Mouse (Mus musculus): ENCODE data around the gene Magi2. TPM values are rescaled to one million over a fixed set of nuclear protein-coding genes. Genes with fewer than 3 reads are reported as not detected.

Gene Magi2
- polyA plus RNA-seq, 1 experiment from 2014 or later, result 4.1 TPM

DNA sequence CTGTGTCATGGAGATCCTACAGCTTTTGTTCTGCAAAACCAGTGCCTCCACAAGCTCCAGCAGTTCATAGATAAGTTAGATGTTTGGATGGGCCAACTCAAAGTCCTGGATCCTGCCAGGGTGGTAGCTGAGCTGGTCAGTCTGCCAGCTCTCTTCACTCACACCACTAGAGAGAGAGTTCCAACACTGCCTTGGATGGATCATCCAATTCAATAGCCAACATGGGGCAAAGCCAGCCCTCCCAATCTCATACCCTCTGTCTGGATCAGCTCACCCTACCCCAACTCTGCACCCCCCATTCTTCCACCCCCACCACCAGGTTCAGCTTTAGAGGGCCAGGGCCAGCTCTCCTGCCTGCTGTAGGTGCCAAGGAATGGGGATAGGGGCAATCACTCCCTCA is 235.7 kb downstream of the Magi2 start:
- H3K27me3 ChIP-seq, result no peaks in the 10 kb centered on the region
- no peaks in the 10 kb centered on the region for H3K36me3 ChIP-seq
- ATAC-seq (replicated peaks; ENCODE audit: insufficient number of reproducible peaks, insufficient read depth, low FRiP score, low read depth), result no peak

DNA sequence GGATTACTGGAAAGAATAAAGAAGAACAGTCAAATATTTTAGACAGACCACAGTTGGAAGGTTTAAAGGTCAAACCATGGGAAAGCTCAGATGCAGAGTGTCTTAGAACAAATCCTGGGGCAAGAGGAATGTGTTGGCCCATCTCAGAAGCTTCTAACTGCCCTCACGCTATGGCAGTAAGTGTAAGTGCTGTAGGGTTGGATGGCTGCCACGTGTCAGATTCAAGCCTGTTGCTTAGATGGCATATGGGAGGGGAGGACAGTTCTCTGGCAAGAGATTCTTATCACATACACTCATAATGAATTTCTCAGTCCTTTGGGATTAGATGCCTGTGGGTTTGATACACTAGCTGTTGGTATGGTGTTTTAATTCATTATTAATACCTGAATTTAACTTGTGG is 238.5 kb downstream of the Magi2 start:
- 41% methylated on average over 2 of the region's 2 CpGs for WGBS
- no peaks in the 10 kb centered on the region for H3K4me1 ChIP-seq (replicated peaks)
- no peaks in the 10 kb centered on the region for H3K27me3 ChIP-seq
- no peak overlapping the region for H3K4me3 ChIP-seq
- H3K9me3 ChIP-seq (replicated peaks), result no peaks in the 10 kb centered on the region
- no peak overlapping the region for H3K27ac ChIP-seq
- ATAC-seq (replicated peaks; ENCODE audit: insufficient number of reproducible peaks, insufficient read depth, low FRiP score, low read depth), result no peak
- no peaks in the 10 kb centered on the region for H3K36me3 ChIP-seq
- H3K9ac ChIP-seq, result no peak overlapping the region
- no peak overlapping the region for H3K4me2 ChIP-seq

More for the DNA sequence above, 235.7 kb downstream of the Magi2 start:
- no peak overlapping the region for H3K4me2 ChIP-seq
- no peak overlapping the region for H3K9ac ChIP-seq
- no peak overlapping the region for H3K27ac ChIP-seq
- H3K4me3 ChIP-seq, result no peak overlapping the region
- H3K9me3 ChIP-seq (replicated peaks), result no peaks in the 10 kb centered on the region
- H3K4me1 ChIP-seq (replicated peaks), result no peaks in the 10 kb centered on the region

- Histone ChIP-seq H3K4me2 (no peak overlapping the region), H3K9ac (no peak overlapping the region), H3K36me3 (no peaks in the 10 kb centered on the region), H3K9me3 (replicated peaks) (no peaks in the 10 kb centered on the region), H3K27ac (no peak overlapping the region), H3K4me3 (no peak overlapping the region), H3K4me1 (replicated peaks) (no peaks in the 10 kb centered on the region), H3K27me3 (no peaks in the 10 kb centered on the region)
- ATAC-seq (replicated peaks; ENCODE audit: insufficient number of reproducible peaks, insufficient read depth, low FRiP score, low read depth), result no peak
- WGBS, result 70% methylated on average over 4 of the region's 4 CpGs
These were observed 246.1 kb downstream of the Magi2 start for GRCm38 (mm10) chr5:19472851-19473439.

GRCm38 (mm10) chr5:19482981-19483380 is 256.1 kb downstream of the Magi2 start:
- no peak overlapping the region for H3K27ac ChIP-seq
- H3K9ac ChIP-seq, result no peak overlapping the region
- no peaks in the 10 kb centered on the region for H3K4me1 ChIP-seq (replicated peaks)
- no peaks in the 10 kb centered on the region for H3K9me3 ChIP-seq (replicated peaks)
- no peaks in the 10 kb centered on the region for H3K36me3 ChIP-seq
- no peak overlapping the region for H3K4me3 ChIP-seq
- H3K27me3 ChIP-seq, result no peaks in the 10 kb centered on the region
- WGBS, result 86% methylated on average over 3 of the region's 3 CpGs
- no peak overlapping the region for H3K4me2 ChIP-seq
- ATAC-seq (replicated peaks; ENCODE audit: insufficient number of reproducible peaks, insufficient read depth, low FRiP score, low read depth), result no peak; the same call in 1 of the 2 replicates

DNA sequence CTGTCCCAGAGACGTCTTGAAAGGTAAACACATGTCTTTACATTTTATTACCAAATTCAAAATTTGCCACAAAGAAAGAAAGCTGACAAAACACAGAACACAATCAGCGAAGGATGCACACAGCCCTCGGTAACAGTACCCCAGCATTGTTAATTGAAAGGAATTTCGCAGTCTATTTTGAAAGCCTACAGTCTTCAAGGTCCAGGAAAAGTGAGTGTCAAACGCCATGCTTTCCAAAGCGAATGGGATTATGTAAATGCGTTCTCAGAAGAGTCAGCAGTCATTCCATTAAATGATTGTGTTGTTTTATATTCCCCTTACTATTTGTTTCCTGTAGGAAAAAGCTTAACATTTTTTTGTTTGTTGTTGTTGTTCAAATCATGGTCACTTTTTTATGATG is 261.1 kb downstream of the Magi2 start:
- WGBS, result 20% methylated on average over 7 of the region's 7 CpGs
- Histone ChIP-seq H3K9ac (no peak overlapping the region), H3K36me3 (no peaks in the 10 kb centered on the region), H3K9me3 (replicated peaks) (no peaks in the 10 kb centered on the region), H3K4me2 (no peak overlapping the region), H3K4me1 (replicated peaks) (no peaks in the 10 kb centered on the region), H3K27me3 (no peaks in the 10 kb centered on the region), H3K27ac (no peak overlapping the region), H3K4me3 (no peak overlapping the region)
- no peak for ATAC-seq (replicated peaks; ENCODE audit: insufficient number of reproducible peaks, insufficient read depth, low FRiP score, low read depth)

GRCm38 (mm10) chr5:19501005-19501404 is 274.2 kb downstream of the Magi2 start:
- no peak overlapping the region for H3K4me3 ChIP-seq
- H3K9me3 ChIP-seq (replicated peaks), result no peaks in the 10 kb centered on the region
- WGBS, result 53% methylated on average over 3 of the region's 3 CpGs
- no peak overlapping the region for H3K9ac ChIP-seq
- no peak overlapping the region for H3K27ac ChIP-seq
- no peaks in the 10 kb centered on the region for H3K36me3 ChIP-seq
- H3K4me1 ChIP-seq (replicated peaks), result no peaks in the 10 kb centered on the region
- no peak for ATAC-seq (replicated peaks; ENCODE audit: insufficient number of reproducible peaks, insufficient read depth, low FRiP score, low read depth)
- no peaks in the 10 kb centered on the region for H3K27me3 ChIP-seq
- H3K4me2 ChIP-seq, result no peak overlapping the region

GRCm38 (mm10) chr5:19522168-19522567 is 295.3 kb downstream of the Magi2 start:
- no peak for ATAC-seq (replicated peaks; ENCODE audit: insufficient number of reproducible peaks, insufficient read depth, low FRiP score, low read depth)

GRCm38 (mm10) chr5:19539348-19539747 is 312.5 kb downstream of the Magi2 start:
- Histone ChIP-seq H3K36me3 (no peaks in the 10 kb centered on the region), H3K27ac (no peak overlapping the region), H3K9ac (no peak overlapping the region), H3K4me3 (no peak overlapping the region), H3K27me3 (no peaks in the 10 kb centered on the region), H3K9me3 (replicated peaks) (no peaks in the 10 kb centered on the region), H3K4me1 (replicated peaks) (no peaks in the 10 kb centered on the region), H3K4me2 (no peak overlapping the region)
- no peak for ATAC-seq (replicated peaks; ENCODE audit: insufficient number of reproducible peaks, insufficient read depth, low FRiP score, low read depth)
- WGBS, result 20% methylated on average over 2 of the region's 2 CpGs

More at GRCm38 (mm10) chr5:19522168-19522567, 295.3 kb downstream of the Magi2 start:
- no peak overlapping the region for H3K4me3 ChIP-seq
- H3K36me3 ChIP-seq, result no peaks in the 10 kb centered on the region
- H3K27me3 ChIP-seq, result no peaks in the 10 kb centered on the region
- no peak overlapping the region for H3K4me2 ChIP-seq
- no peaks in the 10 kb centered on the region for H3K9me3 ChIP-seq (replicated peaks)
- no peak overlapping the region for H3K27ac ChIP-seq
- no peak overlapping the region for H3K9ac ChIP-seq
- no peaks in the 10 kb centered on the region for H3K4me1 ChIP-seq (replicated peaks)

DNA sequence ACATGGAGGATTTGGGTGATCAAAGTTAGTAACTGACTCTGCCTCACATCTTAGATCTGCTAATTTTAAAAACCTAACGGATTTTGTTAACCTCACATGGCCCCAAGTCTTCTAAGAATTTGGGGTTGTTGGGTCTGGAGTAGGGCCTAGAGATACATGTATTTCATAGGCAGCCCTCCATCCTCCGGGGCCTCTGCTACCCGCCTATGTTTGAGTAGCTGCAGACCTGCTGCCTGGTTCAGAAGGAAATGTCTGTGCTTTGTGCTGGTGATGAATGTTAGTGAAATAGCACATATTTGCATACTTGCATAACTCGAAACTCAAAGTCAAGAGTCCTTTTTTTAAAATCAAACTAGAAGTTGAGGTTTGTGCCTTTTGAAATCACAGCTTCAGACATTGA is 319.6 kb downstream of the Magi2 start:
- Histone ChIP-seq H3K9me3 (replicated peaks) (no peaks in the 10 kb centered on the region), H3K4me2 (no peak overlapping the region), H3K4me1 (replicated peaks) (no peaks in the 10 kb centered on the region), H3K4me3 (no peak overlapping the region), H3K27ac (no peak overlapping the region), H3K27me3 (no peaks in the 10 kb centered on the region), H3K9ac (no peak overlapping the region), H3K36me3 (no peaks in the 10 kb centered on the region)
- ATAC-seq (replicated peaks; ENCODE audit: insufficient number of reproducible peaks, insufficient read depth, low FRiP score, low read depth), result no peak
- 72% methylated on average over 4 of the region's 4 CpGs for WGBS

DNA sequence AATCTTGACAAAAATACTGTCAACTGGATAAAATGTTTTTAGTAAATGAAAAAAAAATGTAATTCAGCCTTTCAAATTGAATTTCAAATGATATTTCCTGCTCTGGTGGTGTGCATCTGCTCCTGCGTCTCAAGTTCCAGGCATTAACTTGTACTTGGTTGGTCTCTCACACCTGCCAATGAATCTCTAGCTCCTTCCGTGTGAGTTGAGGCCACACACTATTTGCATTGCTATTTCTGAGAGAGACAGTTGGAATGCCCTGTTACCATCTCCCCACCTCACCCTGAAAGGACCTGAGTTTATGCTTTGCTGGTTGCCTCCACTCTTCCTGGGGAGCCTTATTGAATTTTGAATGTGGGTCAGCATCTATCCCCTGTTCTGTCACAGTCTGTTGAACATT is 320.1 kb downstream of the Magi2 start:
- ATAC-seq (replicated peaks; ENCODE audit: insufficient number of reproducible peaks, insufficient read depth, low FRiP score, low read depth), result no peak
- Histone ChIP-seq H3K9me3 (replicated peaks) (no peaks in the 10 kb centered on the region), H3K9ac (no peak overlapping the region), H3K36me3 (no peaks in the 10 kb centered on the region), H3K27ac (no peak overlapping the region), H3K4me3 (no peak overlapping the region), H3K4me1 (replicated peaks) (no peaks in the 10 kb centered on the region), H3K4me2 (no peak overlapping the region), H3K27me3 (no peaks in the 10 kb centered on the region)
- WGBS, result 72% methylated on average over 2 of the region's 2 CpGs

- ATAC-seq (replicated peaks; ENCODE audit: insufficient number of reproducible peaks, insufficient read depth, low FRiP score, low read depth), result no peak
- Histone ChIP-seq H3K27me3 (no peaks in the 10 kb centered on the region), H3K4me2 (no peak overlapping the region), H3K27ac (no peak overlapping the region), H3K36me3 (no peaks in the 10 kb centered on the region), H3K4me1 (replicated peaks) (no peaks in the 10 kb centered on the region), H3K9ac (no peak overlapping the region), H3K4me3 (no peak overlapping the region), H3K9me3 (replicated peaks) (no peaks in the 10 kb centered on the region)
- 68% methylated on average over 3 of the region's 3 CpGs for WGBS
These were observed 326.7 kb downstream of the Magi2 start for GRCm38 (mm10) chr5:19553510-19553909.

GRCm38 (mm10) chr5:19565636-19566035 is 338.8 kb downstream of the Magi2 start:
- Histone ChIP-seq H3K4me2 (no peak overlapping the region), H3K4me3 (no peak overlapping the region), H3K36me3 (no peaks in the 10 kb centered on the region), H3K4me1 (replicated peaks) (no peaks in the 10 kb centered on the region), H3K27me3 (no peaks in the 10 kb centered on the region), H3K9ac (no peak overlapping the region), H3K27ac (no peak overlapping the region), H3K9me3 (replicated peaks) (no peaks in the 10 kb centered on the region)
- 80% methylated on average over 3 of the region's 3 CpGs for whole genome bisulfite sequencing
- ATAC-seq (replicated peaks; ENCODE audit: insufficient number of reproducible peaks, insufficient read depth, low FRiP score, low read depth), result no peak

All from heart, embryonic 15.5 days (tissue).